Mouse (Mus musculus) embryonic stem cell, embryonic (primary cell): ENCODE results near the gene Mnat1.

ENCODE experiments used
- CTCF ChIA-PET, 4 experiments: fragments of 300-600 bp in 2 of 4; fragments of 350-600 bp in 2 of 4; sonication (Branson Sonifier 250); formaldehyde crosslinking; loops; one replicate each; lab custom pipeline; 2022; ENCODE audit warnings: inconsistent platforms in 2 of 4; lab: Charles Lee
- POLR2A ChIA-PET, 4 experiments: fragments of 300-600 bp in 2 of 4; fragments of 350-600 bp in 2 of 4; sonication (Branson Sonifier 250); formaldehyde crosslinking; loops; one replicate each; lab custom pipeline; 2022; ENCODE audit warnings: antibody characterized with exemption in 4 of 4, inconsistent platforms in 1 of 4; lab: Charles Lee

Mnat1 gene

GRCm38 (mm10) chr12:73205710-73206649, 82.5 kb downstream of the Mnat1 start:
- ChIA-PET POLR2A (interaction anchor here in 1 of 4 experiments (1.5 kb wide), 1 partner anchor 13 kb away, joined by 6 read pairs; no protein-coding TSS in a partner anchor), CTCF (no interaction called here)

DNA sequence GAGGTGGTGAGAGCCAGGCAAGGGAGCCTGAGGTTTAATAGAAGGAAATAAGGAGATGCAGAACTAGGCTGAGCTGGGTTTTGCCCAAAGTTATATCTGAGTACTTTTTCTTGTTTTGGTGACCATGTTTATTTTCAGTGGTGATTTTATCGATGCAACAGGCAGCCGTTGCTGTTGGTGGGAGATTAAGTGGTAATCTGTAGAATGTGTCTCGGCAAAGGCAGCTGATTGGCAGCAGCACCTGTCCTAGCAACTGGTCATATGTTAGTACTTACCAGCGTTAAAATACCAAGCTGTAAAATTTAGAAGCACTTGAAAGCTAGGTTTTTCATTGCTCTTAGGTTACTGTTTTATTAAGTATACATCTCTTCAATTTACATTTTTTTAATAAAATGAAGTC, 83.5 kb downstream of the Mnat1 start:
- POLR2A ChIA-PET, result interaction anchor here in 1 of 4 experiments (1.3 kb wide), 1 partner anchor 80 kb away, joined by 3 read pairs; the partner anchor contains the start of gene Slc38a6
- CTCF ChIA-PET, result interaction anchor here in 1 of 4 experiments (0.6 kb wide), 1 partner anchor 12 kb away, joined by 3 read pairs; no protein-coding TSS in a partner anchor

GRCm38 (mm10) chr12:73207461-73207860, 83.9 kb downstream of the Mnat1 start:
- ChIA-PET CTCF (interaction anchor here in 1 of 4 experiments (0.6 kb wide), 1 partner anchor 12 kb away, joined by 3 read pairs; no protein-coding TSS in a partner anchor), POLR2A (interaction anchor here in 1 of 4 experiments (1.3 kb wide), 1 partner anchor 80 kb away, joined by 3 read pairs; the partner anchor contains the start of gene Slc38a6)

DNA sequence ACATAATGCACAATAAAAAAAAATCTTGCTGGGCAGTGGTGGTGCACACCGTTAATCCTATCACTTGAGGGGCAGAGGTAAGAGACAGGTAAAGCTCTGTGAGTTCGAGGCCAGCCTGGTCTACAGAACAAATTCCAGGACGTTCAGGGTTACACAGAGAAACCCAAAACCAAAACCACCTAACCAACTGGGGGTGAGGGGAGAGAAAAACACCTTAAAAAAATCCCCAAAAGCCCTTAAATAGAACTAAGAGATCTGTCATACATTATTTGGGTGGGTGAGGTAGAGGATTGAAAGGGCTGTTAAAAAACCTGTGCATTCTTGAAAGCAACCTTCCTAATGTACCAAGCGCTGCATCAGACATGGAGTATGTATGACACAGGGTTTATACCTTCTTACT, 85.0 kb downstream of the Mnat1 start:
- ChIA-PET CTCF (interaction anchor here in 2 of 4 experiments (0.5 to 0.6 kb wide), 2 partner anchors 352 to 860 kb away, joined by 3 to 11 read pairs; no protein-coding TSS in a partner anchor), POLR2A (no interaction called here)

DNA sequence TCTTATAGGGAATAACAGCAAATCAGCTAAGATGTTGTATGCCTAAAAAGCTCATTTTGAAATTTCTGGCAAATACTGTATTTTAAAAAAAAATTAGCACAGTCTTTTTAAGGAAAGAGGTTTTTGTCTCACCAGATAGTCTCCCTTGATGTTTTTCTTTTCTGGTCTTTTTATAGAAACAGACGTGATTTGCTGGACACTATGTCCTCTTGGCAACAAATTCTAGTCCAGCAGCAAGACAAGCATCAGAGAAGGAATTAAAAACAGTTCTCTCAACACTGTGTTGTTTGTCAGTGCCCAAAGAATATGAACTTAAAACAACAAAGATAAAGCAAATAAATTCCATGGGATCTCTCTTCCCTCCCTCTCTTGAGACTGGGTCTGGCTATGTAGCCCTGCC, 85.6 kb downstream of the Mnat1 start:
- POLR2A ChIA-PET, result no interaction called here
- CTCF ChIA-PET, result no interaction called here

- CTCF ChIA-PET, result interaction anchor here in 1 of 4 experiments (0.8 kb wide), 1 partner anchor 390 kb away, joined by 9 read pairs; no protein-coding TSS in a partner anchor
- POLR2A ChIA-PET, result interaction anchor here in 1 of 4 experiments (1.6 kb wide), 1 partner anchor 19 kb away, joined by 5 read pairs; no protein-coding TSS in a partner anchor
Observed at GRCm38 (mm10) chr12:73210454-73210853, 86.9 kb downstream of the Mnat1 start.

DNA sequence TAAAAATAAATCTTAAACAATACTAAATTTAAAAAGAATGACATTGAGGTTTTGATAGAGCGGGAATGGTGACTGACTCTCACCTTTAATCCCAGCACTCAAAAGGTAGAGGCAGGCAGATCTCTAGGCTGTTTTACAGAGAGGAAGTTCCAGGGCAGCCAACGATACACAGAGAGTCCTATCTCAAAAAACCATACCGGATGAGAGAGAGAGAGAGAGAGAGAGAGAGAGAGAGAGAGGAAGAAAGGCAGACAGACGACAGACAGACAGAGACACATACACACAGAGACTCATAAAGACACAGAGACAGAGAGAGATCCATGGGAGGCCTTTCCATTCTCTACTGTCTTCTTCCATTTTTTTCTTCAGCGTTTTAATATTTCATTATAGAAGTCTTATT, 92.3 kb downstream of the Mnat1 start:
- CTCF ChIA-PET, result no interaction called here
- POLR2A ChIA-PET, result interaction anchor here in 1 of 4 experiments (0.6 kb wide), 1 partner anchor 17 kb away, joined by 3 read pairs; no protein-coding TSS in a partner anchor

- ChIA-PET CTCF (interaction anchor here (0.8 to 1.5 kb wide), 6 partner anchors 10 to 299 kb away, joined by 3 to 7 read pairs (median 4); no protein-coding TSS in a partner anchor), POLR2A (interaction anchor here in 2 of 4 experiments (0.6 to 1.5 kb wide), 4 partner anchors 14 to 192 kb away, joined by 3 to 6 read pairs (median 3); no protein-coding TSS in a partner anchor)
Observed at GRCm38 (mm10) chr12:73218632-73219031, 95.1 kb downstream of the Mnat1 start.

DNA sequence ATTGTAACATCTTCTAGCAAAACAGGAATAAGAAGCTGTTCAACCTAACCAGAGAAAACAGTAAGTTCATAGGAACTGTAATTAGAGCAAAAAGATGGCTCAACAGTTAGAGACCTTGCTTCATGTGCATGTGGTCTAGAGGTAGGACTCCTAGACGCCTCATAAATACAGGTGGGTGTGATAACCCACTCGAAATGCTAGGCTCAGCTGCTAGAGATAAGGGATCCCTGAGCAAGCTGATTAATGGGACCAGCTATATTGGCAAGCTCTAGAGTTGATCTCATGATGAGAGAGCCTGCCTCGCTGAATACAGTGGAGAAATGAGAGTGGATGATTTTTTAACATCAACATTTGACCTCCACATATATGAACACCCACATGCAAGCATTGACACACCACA, 97.7 kb downstream of the Mnat1 start:
- CTCF ChIA-PET, result no interaction called here
- POLR2A ChIA-PET, result no interaction called here

GRCm38 (mm10) chr12:73223872-73224271, 100.4 kb downstream of the Mnat1 start:
- ChIA-PET POLR2A (interaction anchor here in 1 of 4 experiments (0.7 to 0.8 kb wide), 2 partner anchors 19 to 293 kb away, joined by 3 read pairs; no protein-coding TSS in a partner anchor), CTCF (interaction anchor here in 1 of 4 experiments (0.6 kb wide), 1 partner anchor 335 kb away, joined by 7 read pairs; no protein-coding TSS in a partner anchor)

GRCm38 (mm10) chr12:73228427-73228826, 104.9 kb downstream of the Mnat1 start:
- ChIA-PET POLR2A (interaction anchor here in 1 of 4 experiments (1.2 kb wide), 1 partner anchor 19 kb away, joined by 3 read pairs; no protein-coding TSS in a partner anchor), CTCF (interaction anchor here in 2 of 4 experiments (0.5 to 0.9 kb wide), 2 partner anchors 10 to 95 kb away, joined by 3 to 4 read pairs; no protein-coding TSS in a partner anchor)

DNA sequence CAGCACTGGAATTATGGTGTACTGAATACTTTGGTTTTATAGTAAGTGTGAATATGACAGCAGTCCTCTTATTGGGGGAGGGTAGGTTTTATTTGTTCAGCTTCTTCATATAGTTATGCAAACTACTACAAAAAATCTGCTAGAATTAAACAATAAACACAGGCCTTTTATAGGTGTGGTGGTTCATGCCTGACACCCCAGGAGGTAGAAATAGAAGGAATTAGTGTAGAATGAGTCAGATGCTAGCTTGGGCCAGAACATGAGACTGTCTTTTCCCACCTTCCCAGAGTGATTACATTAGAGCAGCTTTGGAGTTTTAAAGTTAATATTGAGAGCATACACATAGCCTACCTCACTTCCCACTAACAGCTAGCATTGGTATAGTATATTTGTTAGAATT, 106.7 kb downstream of the Mnat1 start:
- CTCF ChIA-PET, result interaction anchor here in 2 of 4 experiments (0.6 to 0.7 kb wide), 2 partner anchors 51 to 287 kb away, joined by 3 to 11 read pairs; no protein-coding TSS in a partner anchor
- POLR2A ChIA-PET, result interaction anchor here in 1 of 4 experiments (1.3 kb wide), 1 partner anchor 19 kb away, joined by 5 read pairs; no protein-coding TSS in a partner anchor

- ChIA-PET CTCF (no interaction called here), POLR2A (interaction anchor here in 1 of 4 experiments (0.7 to 0.9 kb wide), 2 partner anchors 10 to 39 kb away, joined by 3 read pairs; no protein-coding TSS in a partner anchor)
Observed at GRCm38 (mm10) chr12:73231552-73231951, 108.0 kb downstream of the Mnat1 start.

DNA sequence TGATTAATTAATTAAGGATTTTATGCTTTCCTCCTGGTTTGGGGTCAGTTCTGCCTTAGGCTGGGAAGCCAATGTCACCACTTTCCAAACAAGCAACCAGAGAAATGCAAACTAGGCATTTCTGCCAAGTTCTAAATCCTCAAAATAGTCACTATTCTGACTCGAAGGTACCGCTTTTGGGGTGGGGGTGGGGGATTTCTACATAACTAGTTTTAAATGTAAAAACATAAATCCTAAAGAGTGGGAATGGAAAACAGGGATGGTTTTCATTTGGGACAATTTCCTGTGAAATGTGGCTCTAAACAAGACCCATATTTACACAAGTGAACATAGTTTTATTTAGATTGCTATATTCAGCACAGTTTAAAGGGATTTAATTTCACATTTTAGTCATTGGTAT, 109.1 kb downstream of the Mnat1 start:
- POLR2A ChIA-PET, result no interaction called here

GRCm38 (mm10) chr12:73241960-73242359, 118.4 kb downstream of the Mnat1 start:
- POLR2A ChIA-PET, result interaction anchor here in 2 of 4 experiments (1.1 to 1.4 kb wide), 3 partner anchors 18 to 45 kb away, joined by 3 to 4 read pairs (median 4); partner anchors contain the start of genes Slc38a6 (in 2 of the 2) and Trmt5 (in 2 of the 2)
- CTCF ChIA-PET, result no interaction called here

More for the DNA sequence above, 109.1 kb downstream of the Mnat1 start:
- CTCF ChIA-PET, result no interaction called here

GRCm38 (mm10) chr12:73245687-73246086, 122.2 kb downstream of the Mnat1 start:
- CTCF ChIA-PET, result no interaction called here
- POLR2A ChIA-PET, result interaction anchor here in 1 of 4 experiments (0.6 to 1.2 kb wide), 2 partner anchors 21 to 22 kb away, joined by 3 to 4 read pairs; no protein-coding TSS in a partner anchor

DNA sequence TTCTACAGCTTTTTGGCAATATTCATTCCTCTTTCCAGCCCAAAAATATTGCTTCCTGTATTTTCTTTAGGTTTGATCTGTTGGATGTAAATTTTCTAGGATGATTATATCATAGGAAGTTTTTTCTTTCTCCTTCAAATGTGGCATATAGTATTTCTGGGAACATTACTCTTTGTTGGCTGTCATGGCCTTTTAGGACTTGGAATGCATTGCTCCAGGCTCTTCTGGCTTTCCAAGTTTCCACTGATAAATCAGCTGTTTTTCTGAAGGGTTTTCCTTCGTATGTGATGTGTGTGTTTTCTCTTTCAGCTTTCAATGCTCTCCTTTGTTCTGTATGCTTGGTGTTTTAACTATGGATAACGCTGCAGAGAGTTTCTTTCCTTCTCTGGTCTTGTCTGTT, 131.5 kb downstream of the Mnat1 start:
- POLR2A ChIA-PET, result no interaction called here
- CTCF ChIA-PET, result no interaction called here

GRCm38 (mm10) chr12:73259269-73259668, 135.8 kb downstream of the Mnat1 start:
- ChIA-PET CTCF (interaction anchor here in 1 of 4 experiments (0.8 kb wide), 1 partner anchor 275 kb away, joined by 3 read pairs; no protein-coding TSS in a partner anchor), POLR2A (interaction anchor here in 3 of 4 experiments (1.0 to 1.3 kb wide), 5 partner anchors 18 to 87 kb away, joined by 3 read pairs; partner anchors contain the start of genes Slc38a6 (in 2 of the 3) and Trmt5 (in 2 of the 3))
